Mouse (Mus musculus) intestine, embryonic 14.5 days (tissue): ENCODE data around the gene Cfl1. TPM values are rescaled to one million over a fixed set of nuclear protein-coding genes. Genes with fewer than 3 reads are reported as not detected.

Experiments used
- ATAC-seq: fragments of 200-750 bp; cut with Nextera tagmentation; replicated peaks from 2 replicates; pipeline ENCODE4 v1.8.0; 2017; ENCODE audit warnings: low read depth, moderate number of reproducible peaks, moderate TSS enrichment, moderate library complexity; ENCODE audit not compliant: low FRiP score, low TSS enrichment
- DNase-seq: peaks from one replicate; pipeline ENCODE4 v3.0.0-alpha.2; 2018; ENCODE audit warnings: low spot score
- H3K27ac ChIP-seq: fragments of 300-500 bp; sonication (generic); 2 replicates; pipeline ENCODE4 v1.5.1; 2014; ENCODE audit warnings: low read depth, mild to moderate bottlenecking, control low read depth
- H3K27me3 ChIP-seq: fragments of 300-500 bp; sonication (generic); replicated peaks from 2 replicates; pipeline ENCODE4 v1.6.1; 2014; ENCODE audit warnings: low read length, control low read depth; ENCODE audit not compliant: control insufficient read depth, insufficient read depth
- H3K36me3 ChIP-seq: fragments of 300-500 bp; sonication (generic); 2 replicates; pipeline ENCODE4 v1.6.1; 2014; ENCODE audit warnings: low read length, control low read depth; ENCODE audit not compliant: control insufficient read depth, insufficient read depth
- H3K4me1 ChIP-seq: fragments of 300-500 bp; sonication (generic); replicated peaks from 2 replicates; pipeline ENCODE4 v1.6.1; 2014; ENCODE audit warnings: low read length, control low read depth, mixed read lengths; ENCODE audit not compliant: control insufficient read depth, insufficient read depth
- H3K4me2 ChIP-seq: fragments of 300-500 bp; sonication (generic); 2 replicates; pipeline ENCODE4 v1.6.1; 2014; ENCODE audit warnings: low read length
- H3K4me3 ChIP-seq: fragments of 300-500 bp; sonication (generic); 2 replicates; pipeline ENCODE4 v1.5.1; 2014; ENCODE audit warnings: low read depth, low read length, control low read depth, mixed read lengths
- H3K9ac ChIP-seq: fragments of 300-500 bp; sonication (generic); 2 replicates; pipeline ENCODE4 v1.6.1; 2014; ENCODE audit warnings: mild to moderate bottlenecking, low read length
- H3K9me3 ChIP-seq: fragments of 300-500 bp; sonication (generic); 2 replicates; pipeline ENCODE4 v1.6.1; 2016; ENCODE audit warnings: low read length, control low read depth; ENCODE audit not compliant: control insufficient read depth
- WGBS: fragments of 180-500 bp; shearing (Covaris S2); extraction: QIAGEN DNeasy Blood & Tissue Kit; methylation state at CpG from one replicate; pipeline ENCODE4 v1.1.7; 2014; 5-methylcytosine and 5-hydroxymethylcytosine counted together
- polyA plus RNA-seq: library from polyadenylated mRNA; unstranded; fragments of >200 nt; fragmentation: Nextera tagmentation; extraction: Ambion mirVana; gene quantifications from 2 replicates; pipeline ENCODE4 v1.2.1, GENCODE M21; 2014

The Cfl1 gene
- polyA plus RNA-seq, 1 experiment from 2014 or later: 2,844 TPM

- Histone ChIP-seq H3K9ac (no peak overlapping the region), H3K4me3 (no peak overlapping the region), H3K27me3 (no peaks in the 10 kb centered on the region), H3K4me2 (no peak overlapping the region), H3K9me3 (no peaks in the 10 kb centered on the region), H3K27ac (no peak overlapping the region), H3K4me1 (peaks cover 9% of the 10 kb centered on the region), H3K36me3 (peaks cover 73% of the 10 kb centered on the region)
- no peak for DNase-seq
- 93% methylated on average over 19 of the region's 19 CpGs for WGBS
- no peak for ATAC-seq
Measured at GRCm38 (mm10) chr19:5483386-5484359, 6.6 kb upstream of the Cfl1 start.

GRCm38 (mm10) chr19:5484496-5484895 is 5.8 kb upstream of the Cfl1 start:
- WGBS: 85% methylated on average over 5 of the region's 5 CpGs
- ATAC-seq (no peak), DNase-seq (no peak)
- no peaks in the 10 kb centered on the region for H3K27me3 ChIP-seq
- no peak overlapping the region for H3K4me2 ChIP-seq
- H3K9ac ChIP-seq: no peak overlapping the region
- peaks cover 13% of the 10 kb centered on the region for H3K4me1 ChIP-seq
- H3K36me3 ChIP-seq: peaks cover 64% of the 10 kb centered on the region
- H3K27ac ChIP-seq: no peak overlapping the region
- H3K4me3 ChIP-seq: no peak overlapping the region
- no peaks in the 10 kb centered on the region for H3K9me3 ChIP-seq

DNA sequence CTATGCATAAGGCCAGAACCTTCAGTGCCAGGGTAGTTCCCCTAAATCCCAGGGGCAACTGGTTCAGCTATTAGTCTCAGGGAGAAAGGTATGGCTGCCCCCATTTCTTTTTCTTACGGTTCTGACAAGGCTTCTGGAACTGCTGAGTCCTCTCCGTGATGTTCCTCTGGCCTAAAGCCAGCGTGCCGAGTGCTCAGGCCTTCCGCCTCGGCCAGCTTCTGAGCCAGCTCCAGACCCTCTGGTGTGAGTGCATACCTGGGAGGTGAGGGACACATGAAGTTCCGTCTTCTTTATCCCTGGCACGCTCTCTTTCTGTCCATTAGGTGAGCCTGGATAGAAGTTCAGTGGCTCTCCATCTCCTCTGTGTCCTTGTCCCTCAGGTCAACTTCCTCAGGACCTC is 4.9 kb upstream of the Cfl1 start:
- Histone ChIP-seq H3K4me1 (peaks cover 13% of the 10 kb centered on the region), H3K4me3 (no peak overlapping the region), H3K9me3 (no peaks in the 10 kb centered on the region), H3K4me2 (no peak overlapping the region), H3K36me3 (peaks cover 56% of the 10 kb centered on the region), H3K27ac (no peak overlapping the region), H3K9ac (no peak overlapping the region), H3K27me3 (no peaks in the 10 kb centered on the region)
- DNase-seq (no peak), ATAC-seq (no peak)
- 93% methylated on average over 8 of the region's 8 CpGs for WGBS

DNA sequence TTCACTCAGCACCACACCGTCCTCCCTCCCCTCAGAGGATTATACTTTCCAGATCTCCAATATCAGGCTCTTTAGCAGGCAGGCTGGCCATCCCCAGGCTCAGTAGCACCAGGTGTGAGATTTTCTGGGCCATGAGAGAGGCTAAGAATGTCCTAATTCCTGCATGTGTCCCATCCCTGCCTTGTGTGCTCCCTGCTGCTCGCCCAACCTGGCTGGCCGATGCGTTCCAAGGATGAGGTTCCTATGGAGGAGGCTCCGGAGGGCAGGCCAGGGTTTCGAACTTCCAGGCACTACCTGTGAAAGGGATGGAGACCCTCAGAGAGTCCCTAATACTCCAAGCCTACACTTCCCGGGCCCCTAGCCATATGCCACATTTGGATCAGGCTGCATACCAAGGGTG is 4.4 kb upstream of the Cfl1 start:
- Histone ChIP-seq H3K36me3 (peaks cover 51% of the 10 kb centered on the region), H3K27ac (no peak overlapping the region), H3K9me3 (no peaks in the 10 kb centered on the region), H3K27me3 (no peaks in the 10 kb centered on the region), H3K9ac (no peak overlapping the region), H3K4me1 (peaks cover 13% of the 10 kb centered on the region), H3K4me3 (no peak overlapping the region), H3K4me2 (no peak overlapping the region)
- ATAC-seq (no peak), DNase-seq (no peak)
- WGBS: 92% methylated on average over 7 of the region's 7 CpGs

DNA sequence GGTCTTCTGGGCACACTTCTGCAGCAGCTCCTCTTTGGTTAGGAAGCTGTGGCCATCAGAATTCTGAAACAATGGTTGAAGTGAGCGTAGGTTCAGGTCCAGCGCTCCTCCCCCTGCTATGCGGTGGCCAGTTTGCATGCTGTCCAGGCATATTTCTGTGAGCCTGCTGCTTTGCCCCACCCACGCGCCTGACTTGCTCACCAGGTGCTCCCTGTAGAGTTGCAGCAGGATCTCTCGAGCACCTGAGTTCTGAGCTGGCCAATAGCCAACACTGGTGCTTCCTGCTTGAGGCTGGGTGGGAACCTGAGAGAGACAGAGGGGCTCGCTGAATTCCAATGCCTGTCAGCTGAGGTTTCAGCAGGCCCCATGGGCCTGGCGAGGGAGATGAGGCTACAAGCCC is 4.0 kb upstream of the Cfl1 start:
- no peaks in the 10 kb centered on the region for H3K27me3 ChIP-seq
- H3K9ac ChIP-seq: no peak overlapping the region
- H3K9me3 ChIP-seq: no peaks in the 10 kb centered on the region
- no peak overlapping the region for H3K4me3 ChIP-seq
- H3K4me2 ChIP-seq: no peak overlapping the region
- H3K4me1 ChIP-seq: peaks cover 13% of the 10 kb centered on the region
- 82% methylated on average over 8 of the region's 8 CpGs for WGBS
- H3K36me3 ChIP-seq: peaks cover 47% of the 10 kb centered on the region
- no peak for DNase-seq
- no peak for ATAC-seq
- no peak overlapping the region for H3K27ac ChIP-seq

- no peak for ATAC-seq
- H3K9ac ChIP-seq: no peak overlapping the region
- no peaks in the 10 kb centered on the region for H3K9me3 ChIP-seq
- peaks cover 42% of the 10 kb centered on the region for H3K36me3 ChIP-seq
- H3K27ac ChIP-seq: no peak overlapping the region
- WGBS: 76% methylated on average over 4 of the region's 4 CpGs
- no peak for DNase-seq
- H3K4me1 ChIP-seq: peaks cover 13% of the 10 kb centered on the region
- no peak overlapping the region for H3K4me3 ChIP-seq
- no peaks in the 10 kb centered on the region for H3K27me3 ChIP-seq
- peak overlapping the region; percentile 75; the same call in 1 of the 2 replicates for H3K4me2 ChIP-seq
Measured at GRCm38 (mm10) chr19:5486771-5487170, 3.5 kb upstream of the Cfl1 start.

DNA sequence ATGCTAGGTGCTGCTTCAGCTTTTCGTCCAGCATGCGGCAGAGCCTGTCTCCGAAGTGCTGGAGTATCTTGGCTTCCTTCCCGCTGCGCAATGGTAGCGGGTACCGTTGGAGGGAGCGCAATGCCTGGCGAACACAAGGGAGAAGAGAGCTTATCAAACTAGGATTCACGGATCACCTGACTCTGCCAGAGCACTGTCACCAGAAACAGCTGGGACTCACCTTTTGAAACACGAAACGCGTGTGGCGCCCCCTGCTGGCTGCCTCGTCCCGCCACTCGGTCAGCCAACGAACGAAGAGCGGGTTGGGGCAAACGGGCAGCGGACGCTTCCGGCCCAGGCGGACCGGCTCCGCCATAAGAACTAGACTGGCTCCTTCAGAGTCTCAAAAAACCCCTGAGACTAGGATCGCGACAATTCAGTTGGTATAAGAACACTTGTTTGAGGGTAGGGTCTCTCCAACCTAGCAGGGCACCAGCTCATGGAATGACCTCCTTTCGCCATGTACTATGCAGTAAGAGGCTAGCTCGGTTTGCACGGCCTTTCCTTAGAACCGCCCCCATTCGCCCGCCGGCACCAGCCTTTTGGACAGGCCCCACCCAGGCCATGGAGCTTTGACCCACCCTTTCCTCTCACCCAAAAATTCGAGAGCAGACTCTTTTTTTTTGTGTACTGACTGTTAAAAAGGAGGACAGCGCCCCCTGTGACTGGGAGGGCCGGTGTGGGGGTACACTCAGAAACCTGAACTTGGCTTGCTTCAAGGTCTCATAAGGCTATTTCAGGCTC is 2.3 kb upstream of the Cfl1 start, which contains the start of gene Mus81:
Gene Mus81, minus strand, starts transcription at position 635 of the 783 bp plus-strand sequence.
- under 1% methylated on average over 38 of the region's 39 CpGs for WGBS
- peak within 1 kb of the TSS; percentile 75 for H3K4me2 ChIP-seq
- H3K4me3 ChIP-seq: peak within 1 kb of the TSS; percentile 48
- no peaks in the 10 kb centered on the region for H3K27me3 ChIP-seq
- H3K4me1 ChIP-seq: peaks cover 18% of the 10 kb centered on the region
- H3K36me3 ChIP-seq: peaks cover 42% of the 10 kb centered on the region
- peak within 1 kb of the TSS; percentile 98 for H3K27ac ChIP-seq
- no peaks in the 10 kb centered on the region for H3K9me3 ChIP-seq
- peak within 1 kb of the TSS; percentile 41 for H3K9ac ChIP-seq
- ATAC-seq (peak; percentile 70), DNase-seq (peak; percentile 99)

DNA sequence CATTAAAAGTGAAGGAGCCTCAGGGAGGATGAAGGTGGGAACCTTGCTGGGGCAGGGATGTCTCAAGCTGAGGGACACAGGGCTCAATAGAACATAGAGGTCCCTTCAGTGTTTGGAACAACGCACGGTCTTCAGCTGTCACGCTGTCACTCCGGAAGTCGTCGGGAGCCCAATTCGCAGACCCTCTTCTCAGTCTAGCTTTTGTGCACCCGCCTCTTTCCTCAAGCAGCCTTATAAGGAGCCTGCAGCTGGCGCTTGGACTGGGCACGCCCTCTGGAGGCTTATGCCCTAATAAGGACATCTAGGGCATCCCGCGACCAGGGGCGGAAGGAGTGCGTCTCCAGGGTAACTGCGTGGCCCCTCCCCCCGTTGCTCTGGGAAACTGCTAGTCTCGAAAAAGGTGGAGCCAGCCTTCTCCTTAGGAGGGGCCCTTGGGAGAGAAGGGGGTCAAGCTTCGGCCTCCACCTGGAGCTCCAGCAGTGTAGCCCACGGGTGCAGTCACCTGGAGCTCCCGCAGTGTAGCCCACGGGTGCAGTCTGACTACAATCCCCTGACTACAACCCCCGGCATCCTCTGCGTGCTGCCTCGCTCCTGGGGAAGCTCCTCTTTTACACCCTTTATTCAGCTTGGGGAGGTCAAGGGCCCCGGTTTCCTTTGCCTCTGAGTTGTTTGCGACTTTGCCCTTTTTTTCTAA is 1.2 kb upstream of the Cfl1 start:
- H3K9me3 ChIP-seq: no peaks in the 10 kb centered on the region
- WGBS: under 1% methylated on average over 26 of the region's 26 CpGs
- peak overlapping the region; percentile 48 for H3K4me3 ChIP-seq
- ATAC-seq (peak; percentile 78), DNase-seq (peak; percentile 96)
- peak overlapping the region; percentile 75 for H3K4me2 ChIP-seq
- peak overlapping the region; percentile 41 for H3K9ac ChIP-seq
- H3K27me3 ChIP-seq: no peaks in the 10 kb centered on the region
- H3K4me1 ChIP-seq: peaks cover 18% of the 10 kb centered on the region
- peaks cover 42% of the 10 kb centered on the region for H3K36me3 ChIP-seq
- H3K27ac ChIP-seq: peak overlapping the region; percentile 98
